Mouse (Mus musculus): ENCODE measurements around the gene Dock1.

The Dock1 gene

DNA sequence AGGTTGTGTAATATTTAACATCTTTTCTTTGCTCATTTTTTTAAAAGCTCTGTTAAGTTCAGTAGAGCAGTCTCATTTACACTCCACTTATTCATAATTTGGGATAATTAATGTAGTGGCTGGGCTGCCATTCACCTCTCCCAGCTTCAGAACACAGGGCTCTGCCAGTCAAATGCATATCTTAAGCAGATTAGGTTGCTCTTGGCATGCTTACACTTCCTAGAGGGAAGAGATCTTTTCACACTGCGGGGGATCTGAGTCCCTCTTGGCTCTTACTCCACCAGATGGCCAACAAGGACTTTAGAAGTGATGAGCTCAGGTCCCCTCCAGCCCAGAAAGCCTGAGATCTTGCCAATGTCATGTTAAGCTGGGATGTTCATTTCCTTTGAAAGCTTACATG lies 150.8 kb downstream of the Dock1 start:
- DNase-seq (ENCODE audit: low read depth, low spot score): no peak

- DNase-seq (ENCODE audit: low read depth, low spot score): no peak
These were observed 151.6 kb downstream of the Dock1 start for GRCm38 (mm10) chr7:134822006-134822405.

- DNase-seq (ENCODE audit: low read depth, low spot score): no peak
These were observed 153.4 kb downstream of the Dock1 start for GRCm38 (mm10) chr7:134823891-134824290.

DNA sequence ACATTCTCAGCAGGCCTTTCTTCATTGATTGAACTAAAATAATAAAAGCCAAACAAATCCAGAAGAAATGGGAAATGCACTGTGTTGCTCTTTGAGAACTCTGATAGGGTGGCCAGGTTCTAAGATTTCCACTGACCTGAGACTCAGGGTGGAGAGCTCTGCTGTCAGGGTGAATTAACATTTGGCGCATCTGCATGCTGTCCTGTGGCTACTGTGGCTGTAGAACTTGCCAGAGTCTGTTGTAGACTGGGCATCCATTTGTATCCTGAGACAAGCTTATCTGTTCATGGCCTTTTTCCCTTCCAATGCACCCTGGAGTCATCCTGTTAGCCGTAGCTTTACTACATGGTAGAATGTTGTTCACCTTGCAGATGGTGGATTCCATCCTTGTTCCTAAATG lies 169.6 kb downstream of the Dock1 start:
- DNase-seq (ENCODE audit: low read depth, low spot score): no peak

DNA sequence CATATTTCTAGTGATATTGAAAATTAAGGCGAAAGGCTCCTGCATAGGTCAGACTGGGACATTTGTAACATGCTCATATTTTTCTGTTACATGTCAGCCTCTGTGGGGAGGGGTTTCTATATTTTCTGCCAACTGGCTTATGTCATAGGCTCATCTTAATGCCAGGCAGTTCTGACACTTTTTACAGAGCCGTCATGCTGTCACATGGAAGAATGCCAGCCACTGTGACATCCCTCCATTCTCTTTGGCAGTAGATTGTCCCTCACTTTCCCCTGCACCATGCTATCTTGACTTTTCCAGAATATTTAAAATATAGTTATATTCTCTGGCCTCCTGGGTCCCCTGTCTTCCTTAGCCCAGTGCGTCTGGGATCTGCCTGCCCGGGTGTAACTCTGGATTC lies 172.3 kb downstream of the Dock1 start:
- no peak for DNase-seq (ENCODE audit: low read depth, low spot score)

- DNase-seq (ENCODE audit: low read depth, low spot score): no peak
These were observed 191.5 kb downstream of the Dock1 start for GRCm38 (mm10) chr7:134862000-134862399.

GRCm38 (mm10) chr7:134864175-134864574 lies 193.7 kb downstream of the Dock1 start:
- DNase-seq (ENCODE audit: low read depth, low spot score): no peak

- no peak for DNase-seq (ENCODE audit: low read depth, low spot score)
These were observed 202.1 kb downstream of the Dock1 start for GRCm38 (mm10) chr7:134872511-134872910.

GRCm38 (mm10) chr7:134872981-134873380 lies 202.5 kb downstream of the Dock1 start:
- DNase-seq (ENCODE audit: low read depth, low spot score): no peak

DNA sequence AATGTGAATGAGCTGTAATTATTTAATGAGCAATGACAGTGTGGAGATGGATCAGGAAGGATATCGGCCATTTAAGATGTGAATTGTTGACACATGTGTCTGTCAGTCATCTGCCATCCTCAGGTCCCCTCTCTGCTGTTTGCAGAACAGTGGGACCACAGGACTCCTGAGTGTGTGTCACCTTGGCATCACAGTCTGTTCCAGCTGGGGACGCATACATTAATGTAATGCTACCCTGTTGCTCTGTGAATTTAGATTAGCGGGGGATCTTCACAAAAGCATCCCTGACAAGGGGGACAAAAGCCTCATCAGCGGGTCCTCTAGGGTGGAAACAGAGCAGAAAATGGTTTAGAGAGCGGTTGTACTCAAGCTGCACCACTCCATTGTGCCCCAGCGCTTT lies 208.5 kb downstream of the Dock1 start:
- no peak for DNase-seq (ENCODE audit: low read depth, low spot score)

DNA sequence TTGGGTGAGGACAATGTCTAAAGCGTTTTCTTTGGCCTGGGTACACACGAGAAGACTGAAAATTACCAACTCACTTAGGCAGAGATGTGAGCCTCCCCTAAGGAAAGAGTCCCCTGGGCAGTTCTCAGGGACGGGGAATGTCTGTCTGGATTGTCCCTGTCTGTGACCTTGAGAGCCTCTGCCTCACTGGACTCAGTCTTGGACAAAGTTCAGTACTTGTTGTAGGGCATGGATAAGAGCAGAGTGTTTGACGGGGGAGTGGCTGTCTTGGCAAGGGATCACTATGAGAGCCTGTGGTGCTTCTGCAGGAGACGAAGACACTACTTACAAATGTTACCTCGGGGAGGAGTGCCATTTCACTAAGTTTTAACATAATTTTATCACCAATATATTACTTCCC lies 210.0 kb downstream of the Dock1 start:
- DNase-seq (ENCODE audit: low read depth, low spot score): no peak

- DNase-seq (ENCODE audit: low read depth, low spot score): no peak
These were observed 213.1 kb downstream of the Dock1 start for GRCm38 (mm10) chr7:134883516-134883915.

DNA sequence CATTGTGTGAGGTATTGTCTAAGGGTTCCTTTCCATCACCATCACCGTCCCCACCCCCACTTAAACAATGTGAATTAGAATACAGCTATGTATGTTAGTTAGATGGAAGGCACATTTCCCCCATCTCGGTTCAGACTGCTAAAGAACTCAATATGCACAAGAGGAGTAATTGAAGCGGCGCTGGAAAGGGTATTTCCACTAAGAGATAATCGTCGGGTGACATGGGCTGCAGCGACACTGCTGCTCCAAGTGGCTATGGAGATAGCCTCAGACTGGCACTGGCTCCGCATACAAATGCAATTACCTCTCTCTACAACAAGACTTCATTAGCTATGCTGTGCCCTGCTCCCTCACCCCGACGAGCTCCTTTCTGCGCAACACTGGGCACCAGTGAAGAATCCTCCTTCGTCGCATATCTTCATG lies 222.0 kb downstream of the Dock1 start:
- no peak for DNase-seq (ENCODE audit: low read depth, low spot score)

DNA sequence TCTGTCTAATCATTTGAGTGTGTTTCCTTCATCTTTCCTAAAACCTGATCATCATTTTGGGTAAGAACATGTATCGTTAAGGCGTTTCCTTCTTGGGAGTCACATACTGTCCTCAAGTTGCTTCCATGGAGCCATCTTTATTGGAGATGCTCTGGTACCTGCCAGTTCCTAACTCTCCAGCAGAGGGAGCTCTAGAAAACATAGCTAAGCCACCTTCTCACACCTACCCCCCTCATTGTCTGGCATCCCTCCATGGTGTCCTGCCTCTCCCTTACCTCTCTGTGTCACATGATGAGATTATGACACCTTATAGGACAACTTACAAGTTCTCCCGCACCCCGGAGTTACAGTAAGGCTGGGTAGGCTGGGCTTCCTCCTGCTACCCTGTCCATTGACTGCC lies 222.5 kb downstream of the Dock1 start:
- peak; percentile 2 for DNase-seq (ENCODE audit: low read depth, low spot score)

DNA sequence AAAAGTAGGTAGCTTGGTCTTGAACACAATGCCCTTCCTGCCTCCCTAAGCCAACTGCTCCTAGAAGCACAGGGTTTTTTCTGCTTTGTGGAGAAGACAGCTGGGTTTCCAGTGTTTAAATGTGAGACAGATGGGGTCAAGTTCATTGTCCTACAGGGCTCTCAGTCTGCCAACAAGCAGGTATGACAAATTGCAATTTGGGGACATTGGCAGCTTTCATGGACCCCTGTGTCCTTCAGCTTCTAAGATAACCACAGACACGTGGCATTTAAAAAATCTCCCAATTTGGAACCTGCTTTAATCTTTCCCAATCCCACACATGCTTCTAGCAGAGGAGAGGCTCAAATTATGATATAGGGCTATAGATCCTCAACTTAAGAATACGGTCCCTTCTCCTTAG lies 224.2 kb downstream of the Dock1 start:
- DNase-seq (ENCODE audit: low read depth, low spot score): no peak

GRCm38 (mm10) chr7:134899462-134899861 lies 229.0 kb downstream of the Dock1 start:
- DNase-seq (ENCODE audit: low read depth, low spot score): no peak

GRCm38 (mm10) chr7:134901992-134902391 lies 231.5 kb downstream of the Dock1 start:
- no peak for DNase-seq (ENCODE audit: low read depth, low spot score)

DNA sequence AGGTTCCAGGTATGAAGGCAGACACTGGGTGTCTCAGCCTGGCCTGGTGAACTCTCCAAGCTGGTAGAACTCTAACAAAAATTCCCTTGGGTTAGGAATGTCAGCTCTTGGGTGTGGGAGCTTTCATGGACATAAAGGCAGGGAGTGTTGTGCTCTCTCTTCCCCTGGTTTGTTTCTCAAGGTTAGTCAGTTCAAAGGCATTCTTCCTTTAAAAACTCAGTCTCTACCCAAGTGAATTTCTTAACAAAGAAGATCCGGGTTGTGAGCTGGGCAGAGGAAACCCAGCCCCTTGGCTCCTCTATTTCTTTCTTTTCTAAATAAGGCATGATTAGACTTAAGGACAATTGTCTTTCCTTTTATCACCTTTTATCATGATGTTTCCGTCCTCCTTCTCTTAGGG lies 261.4 kb downstream of the Dock1 start:
- DNase-seq (ENCODE audit: low read depth, low spot score): no peak

DNA sequence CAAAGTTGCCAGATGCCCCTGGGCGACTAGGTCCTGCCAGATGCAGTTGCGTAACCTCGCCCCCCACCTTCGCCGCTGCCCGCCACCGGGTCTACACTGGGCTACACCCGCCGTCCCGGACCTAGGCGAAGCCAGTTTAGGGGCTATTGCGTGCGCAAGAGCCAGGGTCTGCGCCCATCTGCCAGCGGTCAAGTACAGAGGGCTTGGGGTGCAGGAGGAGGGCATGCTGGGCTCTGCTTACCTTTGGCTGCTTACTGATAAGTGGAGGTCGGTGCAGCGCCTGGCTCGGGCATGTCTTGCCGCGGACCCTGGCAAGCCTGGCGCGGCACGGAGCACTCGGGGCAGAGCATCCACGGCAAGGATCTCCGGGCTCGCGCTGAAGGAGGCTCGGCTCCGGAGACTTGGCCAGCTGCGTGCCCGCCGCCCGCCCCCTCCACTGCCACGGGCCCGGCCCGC lies 267.0 kb downstream of the Dock1 start:
- no peak for DNase-seq (ENCODE audit: low read depth, low spot score)

DNA sequence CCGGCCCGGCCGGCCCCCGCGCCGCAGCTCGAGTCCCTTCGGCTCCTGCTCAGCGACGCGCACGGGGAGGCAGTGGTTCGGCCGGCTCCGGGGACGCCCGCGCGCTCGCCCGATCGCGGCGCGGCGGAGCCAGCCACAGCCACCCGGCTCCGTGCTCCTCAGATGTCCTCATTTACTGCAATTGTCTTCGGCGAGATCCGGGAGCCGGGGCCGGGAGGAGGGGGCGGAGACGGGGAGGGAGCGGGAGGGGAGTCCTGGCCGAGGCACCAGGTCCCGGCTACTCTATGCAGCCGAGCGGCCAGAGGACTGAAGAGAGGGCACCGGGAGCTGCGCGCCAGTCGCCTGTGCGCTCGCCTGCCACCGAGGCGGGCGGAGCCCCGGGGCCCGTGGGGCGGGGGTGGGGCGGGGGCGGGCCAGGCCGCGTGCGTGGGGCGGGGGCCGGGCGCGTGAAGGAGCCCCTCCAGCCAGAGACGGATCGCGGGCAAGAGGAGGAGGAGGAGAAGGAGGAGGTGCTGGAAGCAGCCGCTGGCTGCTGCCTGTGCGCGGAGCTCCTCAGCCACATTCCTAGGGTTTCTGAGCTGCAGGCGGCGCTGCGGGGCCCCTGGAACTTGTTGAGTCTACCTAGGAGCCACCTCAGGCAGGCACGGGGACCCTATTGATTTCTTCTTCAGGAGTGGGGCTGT lies 267.6 kb downstream of the Dock1 start, which contains the start of gene Fam196a:
Gene Fam196a, minus strand, starts transcription at position 504 of the 683 bp plus-strand sequence.
- peak; percentile 65 for DNase-seq (ENCODE audit: low read depth, low spot score)

- DNase-seq (ENCODE audit: low read depth, low spot score): no peak
These were observed 271.4 kb downstream of the Dock1 start for GRCm38 (mm10) chr7:134941891-134942290.

DNA sequence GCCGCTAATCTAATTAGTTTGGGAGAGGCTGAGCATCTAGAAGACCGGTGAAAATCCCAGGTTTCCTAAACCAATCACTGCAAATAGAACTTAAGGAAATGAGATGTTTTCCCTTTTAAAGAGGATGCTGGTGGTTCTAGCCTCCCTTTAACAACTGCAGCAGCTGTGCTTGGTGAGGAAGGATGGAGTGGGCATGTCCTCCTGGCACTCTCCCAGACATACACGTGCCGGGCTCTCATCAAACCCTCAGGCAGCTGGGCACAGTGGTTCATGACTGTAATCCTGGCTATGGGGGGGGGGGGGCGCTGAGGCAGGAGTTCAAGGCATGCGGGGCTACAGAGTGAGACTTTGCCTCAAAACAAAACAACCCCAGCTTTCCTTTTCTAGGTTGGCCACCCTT lies 272.6 kb downstream of the Dock1 start:
- DNase-seq (ENCODE audit: low read depth, low spot score): no peak

- no peak for DNase-seq (ENCODE audit: low read depth, low spot score)
These were observed 273.2 kb downstream of the Dock1 start for GRCm38 (mm10) chr7:134943701-134944100.

Measured in telencephalon, adult 2 months (tissue).